Mouse (Mus musculus) heart, embryonic 16.5 days (tissue): ENCODE data around the gene Tsku. TPM values are rescaled to one million over a fixed set of nuclear protein-coding genes. Genes with fewer than 3 reads are reported as not detected.

ENCODE experiments used
- ATAC-seq: fragments of 200-750 bp; cut with Nextera tagmentation; replicated peaks from 2 replicates; pipeline ENCODE4 v1.8.0; 2017; ENCODE audit warnings: moderate number of reproducible peaks; ENCODE audit not compliant: insufficient read depth, low FRiP score; ENCODE audit errors: extremely low read depth
- H3K27ac ChIP-seq: fragments of 300-500 bp; sonication (generic); 2 replicates; pipeline ENCODE4 v1.5.1; 2014; ENCODE audit warnings: mild to moderate bottlenecking, low read length, control low read depth, moderate library complexity
- H3K27me3 ChIP-seq: fragments of 300-500 bp; sonication (generic); 2 replicates; pipeline ENCODE4 v1.6.1; 2014; ENCODE audit warnings: low read length, mixed read lengths; ENCODE audit not compliant: control insufficient read depth, insufficient read depth
- H3K36me3 ChIP-seq: fragments of 300-500 bp; sonication (generic); 2 replicates; pipeline ENCODE4 v1.6.1; 2014; ENCODE audit not compliant: control insufficient read depth, insufficient read depth
- H3K4me1 ChIP-seq: fragments of 300-500 bp; sonication (generic); 2 replicates; pipeline ENCODE4 v1.6.1; 2014; ENCODE audit warnings: low read length, mixed read lengths; ENCODE audit not compliant: control insufficient read depth, insufficient read depth
- H3K4me2 ChIP-seq: fragments of 300-500 bp; sonication (generic); 2 replicates; pipeline ENCODE4 v1.6.1; 2014; ENCODE audit warnings: low read depth, mild to moderate bottlenecking, control low read depth, low read length
- H3K4me3 ChIP-seq: fragments of 300-500 bp; sonication (generic); 2 replicates; pipeline ENCODE4 v1.5.1; 2014; ENCODE audit warnings: mild to moderate bottlenecking, control low read depth, low read length
- H3K9ac ChIP-seq: fragments of 300-500 bp; sonication (generic); 2 replicates; pipeline ENCODE4 v1.6.1; 2014; ENCODE audit warnings: low read length, control low read depth
- H3K9me3 ChIP-seq: fragments of 300-500 bp; sonication (generic); replicated peaks from 2 replicates; pipeline ENCODE4 v1.6.1; 2016; ENCODE audit warnings: low read length; ENCODE audit not compliant: control insufficient read depth
- WGBS: fragments of 180-500 bp; shearing (Covaris S2); extraction: QIAGEN DNeasy Blood & Tissue Kit; methylation state at CpG from one replicate; pipeline ENCODE4 v1.1.7; 2014; 5-methylcytosine and 5-hydroxymethylcytosine counted together
- polyA plus RNA-seq: library from polyadenylated mRNA; unstranded; fragments of >200 nt; fragmentation: Nextera tagmentation; extraction: Ambion mirVana; gene quantifications from 2 replicates; pipeline ENCODE4 v1.2.1, GENCODE M21; 2015

The Tsku gene
- polyA plus RNA-seq, 1 experiment from 2014 or later = 3.2 TPM

- peaks cover 8% of the 10 kb centered on the region; the same call in 1 of the 2 replicates for H3K36me3 ChIP-seq
- no peak overlapping the region for H3K4me2 ChIP-seq
- ATAC-seq = no peak
- H3K9ac ChIP-seq = no peak overlapping the region
- no peaks in the 10 kb centered on the region for H3K9me3 ChIP-seq
- peaks cover 10% of the 10 kb centered on the region for H3K4me1 ChIP-seq
- H3K4me3 ChIP-seq = no peak overlapping the region
- no peak overlapping the region for H3K27ac ChIP-seq
- WGBS = 86% methylated on average over 3 of the region's 3 CpGs
- H3K27me3 ChIP-seq = no peaks in the 10 kb centered on the region
These were observed 9.6 kb downstream of the Tsku start for GRCm38 (mm10) chr7:98351523-98351922.

- Histone ChIP-seq H3K9ac (no peak overlapping the region), H3K4me2 (no peak overlapping the region), H3K9me3 (no peaks in the 10 kb centered on the region), H3K36me3 (peaks cover 8% of the 10 kb centered on the region; the same call in 1 of the 2 replicates), H3K4me1 (peaks cover 10% of the 10 kb centered on the region), H3K4me3 (no peak overlapping the region), H3K27ac (no peak overlapping the region), H3K27me3 (no peaks in the 10 kb centered on the region)
- 82% methylated on average over 6 of the region's 6 CpGs for WGBS
- ATAC-seq = no peak
These were observed 11.3 kb downstream of the Tsku start for GRCm38 (mm10) chr7:98349821-98350220.

GRCm38 (mm10) chr7:98349096-98349495, 12.0 kb downstream of the Tsku start:
- H3K9me3 ChIP-seq = no peaks in the 10 kb centered on the region
- no peaks in the 10 kb centered on the region for H3K27me3 ChIP-seq
- H3K9ac ChIP-seq = no peak overlapping the region
- no peak overlapping the region for H3K4me3 ChIP-seq
- peaks cover 8% of the 10 kb centered on the region; the same call in 1 of the 2 replicates for H3K36me3 ChIP-seq
- H3K4me1 ChIP-seq = peaks cover 8% of the 10 kb centered on the region
- H3K27ac ChIP-seq = no peak overlapping the region
- no peak for ATAC-seq
- H3K4me2 ChIP-seq = no peak overlapping the region
- 18% methylated on average over 5 of the region's 5 CpGs for WGBS

GRCm38 (mm10) chr7:98348043-98348442, 13.1 kb downstream of the Tsku start:
- no peaks in the 10 kb centered on the region for H3K27me3 ChIP-seq
- no peaks in the 10 kb centered on the region for H3K9me3 ChIP-seq
- peaks cover 8% of the 10 kb centered on the region; the same call in 1 of the 2 replicates for H3K36me3 ChIP-seq
- H3K9ac ChIP-seq = no peak overlapping the region
- H3K27ac ChIP-seq = no peak overlapping the region
- H3K4me1 ChIP-seq = peaks cover 8% of the 10 kb centered on the region
- WGBS = 41% methylated on average over 7 of the region's 7 CpGs
- peak; percentile 4; the same call in 1 of the 2 replicates for ATAC-seq
- no peak overlapping the region for H3K4me2 ChIP-seq
- H3K4me3 ChIP-seq = no peak overlapping the region

GRCm38 (mm10) chr7:98347471-98347870, 13.7 kb downstream of the Tsku start:
- Histone ChIP-seq H3K27me3 (peaks cover 2% of the 10 kb centered on the region; the same call in 1 of the 2 replicates), H3K4me1 (peaks cover 8% of the 10 kb centered on the region), H3K27ac (no peak overlapping the region), H3K4me2 (no peak overlapping the region), H3K9ac (no peak overlapping the region), H3K36me3 (peaks cover 8% of the 10 kb centered on the region; the same call in 1 of the 2 replicates), H3K4me3 (no peak overlapping the region), H3K9me3 (no peaks in the 10 kb centered on the region)
- WGBS = 47% methylated on average over 5 of the region's 5 CpGs
- no peak for ATAC-seq

GRCm38 (mm10) chr7:98345036-98345435, 16.1 kb downstream of the Tsku start:
- Histone ChIP-seq H3K9me3 (no peaks in the 10 kb centered on the region), H3K4me1 (peaks cover 11% of the 10 kb centered on the region), H3K4me2 (no peak overlapping the region), H3K27me3 (peaks cover 3% of the 10 kb centered on the region; the same call in 1 of the 2 replicates), H3K9ac (no peak overlapping the region), H3K4me3 (no peak overlapping the region), H3K27ac (no peak overlapping the region), H3K36me3 (no peaks in the 10 kb centered on the region)
- WGBS = 28% methylated on average over 6 of the region's 6 CpGs
- no peak for ATAC-seq

- 15% methylated on average over 3 of the region's 3 CpGs for WGBS
- ATAC-seq = no peak
These were observed 16.8 kb downstream of the Tsku start for GRCm38 (mm10) chr7:98344361-98344760.

GRCm38 (mm10) chr7:98342249-98342648, 18.9 kb downstream of the Tsku start:
- ATAC-seq = no peak
- Histone ChIP-seq H3K27ac (no peak overlapping the region), H3K9ac (no peak overlapping the region), H3K4me3 (no peak overlapping the region), H3K27me3 (peaks cover 3% of the 10 kb centered on the region; the same call in 1 of the 2 replicates), H3K4me2 (no peak overlapping the region), H3K4me1 (peaks cover 3% of the 10 kb centered on the region; the same call in 1 of the 2 replicates), H3K36me3 (no peaks in the 10 kb centered on the region), H3K9me3 (no peaks in the 10 kb centered on the region)
- 70% methylated on average over 3 of the region's 3 CpGs for WGBS

More at GRCm38 (mm10) chr7:98344361-98344760, 16.8 kb downstream of the Tsku start:
- H3K4me1 ChIP-seq = peaks cover 11% of the 10 kb centered on the region
- no peak overlapping the region for H3K4me2 ChIP-seq
- no peaks in the 10 kb centered on the region for H3K9me3 ChIP-seq
- H3K36me3 ChIP-seq = no peaks in the 10 kb centered on the region
- H3K9ac ChIP-seq = no peak overlapping the region
- no peak overlapping the region for H3K27ac ChIP-seq
- no peak overlapping the region for H3K4me3 ChIP-seq
- H3K27me3 ChIP-seq = peaks cover 3% of the 10 kb centered on the region; the same call in 1 of the 2 replicates

- H3K9me3 ChIP-seq = no peaks in the 10 kb centered on the region
- WGBS = 3% methylated on average over 13 of the region's 13 CpGs
- ATAC-seq = peak; percentile 57
- peak overlapping the region; percentile 57 for H3K4me3 ChIP-seq
- H3K9ac ChIP-seq = peak overlapping the region; percentile 75
- no peaks in the 10 kb centered on the region for H3K36me3 ChIP-seq
- peaks cover 3% of the 10 kb centered on the region; the same call in 1 of the 2 replicates for H3K4me1 ChIP-seq
- peaks cover 3% of the 10 kb centered on the region; the same call in 1 of the 2 replicates for H3K27me3 ChIP-seq
- no peak overlapping the region for H3K27ac ChIP-seq
- peak overlapping the region; percentile 93 for H3K4me2 ChIP-seq
These were observed 19.7 kb downstream of the Tsku start for GRCm38 (mm10) chr7:98341475-98341874.
